Mouse (Mus musculus): Measurements from ENCODE around the gene Mterf4. TPM values are rescaled to one million over a fixed set of nuclear protein-coding genes. Genes with fewer than 3 reads are reported as not detected.

The Mterf4 gene
- polyA plus RNA-seq, 1 experiment from 2014 or later, result 35.1 TPM

DNA sequence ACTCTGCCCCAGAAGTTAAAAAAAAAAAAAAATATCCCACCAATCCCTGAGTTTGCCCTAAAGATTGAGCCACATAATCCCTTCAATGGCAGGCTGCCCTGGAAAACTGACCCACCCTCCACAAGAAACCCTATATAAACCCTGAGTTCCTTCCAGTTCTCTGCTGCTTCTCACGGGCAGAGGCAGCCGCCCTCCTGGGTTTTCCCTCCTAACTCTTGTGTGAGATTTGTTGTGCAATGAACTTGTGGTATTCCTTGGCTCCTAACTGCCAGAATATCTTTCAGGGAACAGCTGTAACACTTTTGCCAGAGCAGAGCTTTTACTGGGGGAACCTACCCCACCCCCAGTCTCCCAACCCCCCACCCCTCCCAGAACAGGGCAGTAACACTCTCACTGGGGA, 53.1 kb downstream of the Mterf4 start:
- 0 out of 2 replicates have a peak, but pooled peaks cover 3% of the 10 kb centered on the region for H3K27me3 ChIP-seq
- H3K9ac ChIP-seq, result no peak overlapping the region
- H3K36me3 ChIP-seq, result peaks cover 7% of the 10 kb centered on the region; the same call in 1 of the 2 replicates
- H3K4me2 ChIP-seq (replicated peaks), result 0 out of 2 replicates have a peak overlapping the region, but pooled peaks have one; percentile 7
- no peaks in the 10 kb centered on the region for H3K9me3 ChIP-seq
- peak overlapping the region; percentile 55; the same call in 1 of the 2 replicates for H3K27ac ChIP-seq
- WGBS, result 17% methylated on average over 2 of the region's 2 CpGs
- H3K4me3 ChIP-seq, result no peak overlapping the region
- ATAC-seq (ENCODE audit: low FRiP score, low read depth), result no peak
- H3K4me1 ChIP-seq, result peaks cover 52% of the 10 kb centered on the region

Small RNA genes within 50 kb of the gene (microRNA-seq; reads per million reads assigned to microRNA genes)
- not detected for gene Mir6345
- gene Mir6901, result 2.3 reads per million, percentile 6 among the genes with 10 or more reads in this experiment
- not detected for gene Mir6902

Other genes starting within 250 kb of the Mterf4 start
- 18.3 and 19.2 TPM in 2 replicates for gene Kif1a, start 204.0 kb downstream of the Mterf4 start, polyA plus RNA-seq (2015; fragmentation: Nextera tagmentation; extraction: Ambion mirVana)
- not detected in 2 replicates for gene Agxt, start 170.7 kb downstream of the Mterf4 start, polyA plus RNA-seq (2015; fragmentation: Nextera tagmentation; extraction: Ambion mirVana)
- 0.94 and 1.1 TPM in 2 replicates for gene 2310007B03Rik, start 145.0 kb downstream of the Mterf4 start, polyA plus RNA-seq (2015; fragmentation: Nextera tagmentation; extraction: Ambion mirVana)
- 0.31 and 0.32 TPM in 2 replicates for gene Crocc2, start 137.2 kb downstream of the Mterf4 start, polyA plus RNA-seq (2015; fragmentation: Nextera tagmentation; extraction: Ambion mirVana)
- gene Sned1, start 70.1 kb downstream of the Mterf4 start, polyA plus RNA-seq (2015; fragmentation: Nextera tagmentation; extraction: Ambion mirVana), result 32.1 and 47.5 TPM in 2 replicates
- 52.3 and 61.4 TPM in 2 replicates for gene Ppp1r7, start 36.9 kb upstream of the Mterf4 start, polyA plus RNA-seq (2015; fragmentation: Nextera tagmentation; extraction: Ambion mirVana)
- 18.8 and 20.4 TPM in 2 replicates for gene Pask, start 37.6 kb upstream of the Mterf4 start, polyA plus RNA-seq (2015; fragmentation: Nextera tagmentation; extraction: Ambion mirVana)
- 1.3 and 1.8 TPM in 2 replicates for gene Ano7, start 68.0 kb upstream of the Mterf4 start, polyA plus RNA-seq (2015; fragmentation: Nextera tagmentation; extraction: Ambion mirVana)
- 185 and 201 TPM in 2 replicates for gene Hdlbp, start 172.9 kb upstream of the Mterf4 start, polyA plus RNA-seq (2015; fragmentation: Nextera tagmentation; extraction: Ambion mirVana)
- gene Farp2, start 206.2 kb upstream of the Mterf4 start, polyA plus RNA-seq (2015; fragmentation: Nextera tagmentation; extraction: Ambion mirVana), result 7.0 and 8.0 TPM in 2 replicates

All from limb, embryonic 13.5 days (tissue).